Mouse (Mus musculus): ENCODE measurements around the gene Plxnb1. TPM values are rescaled to one million over a fixed set of nuclear protein-coding genes. Genes with fewer than 3 reads are reported as not detected.
"Not testable (repeated sequence)": the region's sequence is repeated elsewhere in the genome, so short reads cannot be mapped to it uniquely, and the experiment has no call there.

Plxnb1 gene
- total RNA-seq, 2 experiments from 2014 or later = 70.4 to 76.5 TPM

DNA sequence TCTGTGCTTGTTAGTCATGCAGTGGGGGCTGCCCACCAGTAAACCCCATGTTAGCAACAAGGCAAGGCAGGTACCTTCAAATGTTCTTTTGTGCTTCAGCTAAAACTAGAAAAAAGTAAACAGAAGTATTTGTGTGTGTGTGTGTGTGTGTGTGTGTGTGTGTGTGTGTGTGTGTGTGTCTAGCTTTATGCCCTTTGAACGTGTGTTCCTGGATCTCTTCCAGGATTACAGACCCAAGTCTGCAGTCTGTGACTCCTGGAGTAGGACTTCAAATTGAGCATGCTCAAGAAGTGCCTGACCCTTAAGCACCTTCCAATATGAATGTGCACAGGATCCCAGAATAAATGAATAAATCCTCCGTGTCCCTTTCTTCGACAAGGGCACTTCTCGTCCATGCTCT lies 31.9 kb downstream of the Plxnb1 start:
- DNase-seq (ENCODE audit: low spot score in 2 of 2) = no peak

DNA sequence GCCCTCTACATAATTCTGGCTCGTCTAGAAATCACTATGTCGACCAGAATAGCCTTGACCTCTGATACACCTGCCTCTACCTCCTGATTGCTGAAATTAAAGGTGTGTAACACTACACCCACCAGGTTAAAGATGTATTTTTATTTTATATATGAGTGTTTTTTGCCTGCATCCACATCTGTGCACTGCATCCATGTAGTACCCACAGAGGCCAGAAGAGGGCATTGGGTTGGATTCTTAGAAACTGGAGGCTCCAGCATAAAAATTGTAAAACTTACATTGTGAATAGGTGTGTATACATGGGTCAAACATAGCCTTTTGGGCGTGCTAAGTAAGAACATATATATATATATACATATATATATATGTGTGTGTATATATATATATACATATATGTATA lies 33.0 kb downstream of the Plxnb1 start:
- peak in 1 of 2 experiments; percentile 48 for DNase-seq (ENCODE audit: low spot score in 2 of 2)

DNA sequence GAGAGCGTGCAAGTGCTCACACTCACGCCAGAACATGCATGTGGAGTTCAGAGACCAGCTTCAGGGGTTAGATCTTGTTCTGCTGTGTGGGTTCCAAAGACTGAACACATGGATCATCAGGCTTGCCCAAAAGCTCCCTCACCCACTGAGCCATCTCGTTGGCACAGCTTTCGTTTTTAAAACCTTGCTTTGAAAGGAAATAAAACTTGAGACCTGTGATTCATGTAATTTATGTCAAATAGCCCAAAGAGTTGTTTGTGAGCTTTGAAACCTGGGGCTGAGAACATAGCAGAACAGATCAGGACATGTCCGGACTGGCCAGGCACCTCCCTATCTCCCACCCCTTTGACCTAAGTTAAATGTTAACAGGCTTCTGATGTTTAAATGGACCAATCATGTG lies 34.9 kb downstream of the Plxnb1 start:
- DNase-seq (ENCODE audit: low spot score in 2 of 2) = no peak

DNA sequence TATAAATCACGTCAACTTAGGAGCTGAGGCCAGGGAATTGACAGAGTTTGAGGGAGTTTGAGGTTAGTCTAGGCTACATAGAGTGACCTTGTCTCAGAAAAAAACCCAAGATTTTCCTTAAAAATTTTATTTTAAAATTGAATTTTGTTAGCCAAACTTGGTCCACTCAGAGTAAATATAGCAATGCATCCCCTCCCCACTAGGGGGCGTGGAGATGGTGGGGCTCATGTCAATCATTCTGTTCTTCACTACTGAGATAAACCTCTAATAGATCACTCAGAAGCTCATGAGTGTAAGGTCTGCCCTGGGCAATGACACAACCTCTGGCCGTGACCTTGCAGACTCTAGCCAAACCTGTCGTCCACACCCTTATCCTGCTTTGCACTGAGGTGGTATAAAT lies 45.2 kb downstream of the Plxnb1 start:
- DNase-seq (ENCODE audit: low spot score in 2 of 2) = not testable (repeated sequence)

DNA sequence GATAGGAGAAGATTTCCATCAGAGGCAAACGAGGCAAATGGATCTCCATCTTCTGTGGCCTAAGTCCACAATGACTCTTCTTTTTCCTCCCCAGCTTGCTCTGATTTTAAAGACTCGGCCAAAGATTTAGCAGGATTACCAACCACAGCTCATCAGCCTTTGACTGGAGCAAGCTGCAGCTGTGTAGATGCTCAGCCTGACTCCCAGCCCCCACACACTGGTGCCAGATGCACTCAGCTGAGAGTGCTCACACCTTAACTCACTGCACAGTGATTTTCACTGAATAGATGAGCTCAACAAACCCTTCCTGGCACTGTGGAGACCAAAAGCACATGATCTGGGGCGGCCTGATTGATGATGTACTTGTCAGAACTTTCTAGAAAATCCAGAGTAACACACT lies 66.8 kb downstream of the Plxnb1 start, which contains the start of gene Fbxw21:
Gene Fbxw21 (minus strand): TSS at position 101 of the 400 bp plus-strand sequence.
- DNase-seq (ENCODE audit: low spot score in 2 of 2) = no peak

DNA sequence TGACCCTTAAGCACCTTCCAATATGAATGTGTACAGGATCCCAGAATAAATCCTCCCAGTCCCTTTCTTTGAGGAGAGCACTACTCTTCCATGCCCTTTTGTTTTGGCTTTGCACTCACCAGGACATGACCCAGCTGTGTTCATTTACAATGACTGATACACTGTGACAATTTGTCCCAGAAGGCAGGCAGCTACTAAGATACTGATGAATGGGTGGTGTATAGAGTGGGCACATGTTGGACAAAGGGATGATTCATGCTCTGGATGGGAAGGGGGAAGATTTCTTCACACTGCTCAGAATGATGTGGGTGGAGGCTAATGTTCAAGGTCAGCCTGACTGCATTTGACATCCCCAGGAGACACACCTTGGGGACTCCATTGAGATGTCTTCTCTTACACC lies 72.1 kb downstream of the Plxnb1 start:
- DNase-seq (ENCODE audit: low spot score in 2 of 2) = no peak

Other genes starting within 250 kb of the Plxnb1 start
- 10 to 100 TPM; 13.8 to 16.1 TPM for gene Slc26a6, start 242.1 kb upstream of the Plxnb1 start, total RNA-seq (2021)
- gene Tmem89, start 180.8 kb upstream of the Plxnb1 start, total RNA-seq (2021) = not detected
- 100 to 1,000 TPM; 346 to 356 TPM for gene Uqcrc1, start 158.8 kb upstream of the Plxnb1 start, total RNA-seq (2021)
- gene Col7a1, start 141.8 kb upstream of the Plxnb1 start, total RNA-seq (2021) = 1 to 10 TPM; 1.9 to 2.3 TPM
- under 1 TPM; 0.47 to 0.76 TPM for gene Ucn2, start 109.4 kb upstream of the Plxnb1 start, total RNA-seq (2021)
- 10 to 100 TPM; 12.1 to 17.5 TPM for gene Pfkfb4, start 103.6 kb upstream of the Plxnb1 start, total RNA-seq (2021)
- 10 to 100 TPM; 46.0 to 56.0 TPM for gene Shisa5, start 56.8 kb upstream of the Plxnb1 start, total RNA-seq (2021)
- 10 to 100 TPM; 14.6 to 16.6 TPM for gene Trex1, start 35.7 kb upstream of the Plxnb1 start, total RNA-seq (2021)
- gene Atrip, start 21.3 kb upstream of the Plxnb1 start, total RNA-seq (2021) = 10 to 100 TPM; 23.7 to 28.0 TPM
- gene Ccdc51, start 12.9 kb upstream of the Plxnb1 start, total RNA-seq (2021) = 1 to 10 TPM; 8.7 to 9.3 TPM
- 100 to 1,000 TPM; 286 to 308 TPM for gene Tma7, start 12.8 kb upstream of the Plxnb1 start, total RNA-seq (2021)
- not detected for gene Fbxw21, start 66.7 kb downstream of the Plxnb1 start, total RNA-seq (2021)
- gene Fbxw13, start 100.6 kb downstream of the Plxnb1 start, total RNA-seq (2021) = not detected
- gene Fbxw20, start 139.4 kb downstream of the Plxnb1 start, total RNA-seq (2021) = not detected
- gene Fbxw14, start 192.3 kb downstream of the Plxnb1 start, total RNA-seq (2021) = not detected
- gene Fbxw28, start 244.3 kb downstream of the Plxnb1 start, total RNA-seq (2021) = not detected